Mouse (Mus musculus): ENCODE measurements at regions not wholly inside any gene's neighbourhood (a gene's known extent, or its start where the extent isn't known, plus 50 kb on each side); places are given as distances from the start of the nearest gene placed in this dataset.

- no peaks in the 10 kb centered on the region for H3K27me3 ChIP-seq (ENCODE audit: control insufficient read depth, insufficient read depth, low read length)
- H3K27ac ChIP-seq (ENCODE audit: insufficient read depth, low read length), result no peak overlapping the region
- H3K36me3 ChIP-seq (ENCODE audit: control insufficient read depth, insufficient read depth, low read length), result no peaks in the 10 kb centered on the region
- no peak overlapping the region for H3K4me3 ChIP-seq (ENCODE audit: extremely low read depth, insufficient read depth, insufficient read length)
- 94% methylated on average over 2 of the region's 2 CpGs for WGBS
- TF ChIP-seq CTCF (IDR thresholded peaks at IDR 0.05; ENCODE audit: extremely low read depth, insufficient read depth, insufficient read length, insufficient replicate concordance) (no peak), POLR2A (IDR thresholded peaks at IDR 0.05; ENCODE audit: low read depth, low read length) (no peak)
- DNase-seq (ENCODE audit: low read depth in 1 of 2, low spot score in 2 of 2), result no peak
- H3K4me1 ChIP-seq (ENCODE audit: control insufficient read depth, insufficient read depth, insufficient read length), result peaks cover under 1% of the 10 kb centered on the region; the same call in 1 of the 2 replicates
Measured at GRCm38 (mm10) chr3:54559053-54559452, 133.6 kb upstream of the Supt20 start.

GRCm38 (mm10) chr3:54559527-54559926 is 133.1 kb upstream of the Supt20 start:
- TF ChIP-seq CTCF (IDR thresholded peaks at IDR 0.05; ENCODE audit: extremely low read depth, insufficient read depth, insufficient read length, insufficient replicate concordance) (no peak), POLR2A (IDR thresholded peaks at IDR 0.05; ENCODE audit: low read depth, low read length) (no peak)
- Histone ChIP-seq H3K27ac (ENCODE audit: insufficient read depth, low read length) (no peak overlapping the region), H3K4me3 (ENCODE audit: extremely low read depth, insufficient read depth, insufficient read length) (no peak overlapping the region), H3K36me3 (ENCODE audit: control insufficient read depth, insufficient read depth, low read length) (no peaks in the 10 kb centered on the region), H3K27me3 (ENCODE audit: control insufficient read depth, insufficient read depth, low read length) (no peaks in the 10 kb centered on the region), H3K4me1 (ENCODE audit: control insufficient read depth, insufficient read depth, insufficient read length) (peaks cover 2% of the 10 kb centered on the region; the same call in 1 of the 2 replicates)
- WGBS, result 92% methylated on average over 2 of the region's 2 CpGs
- no peak for DNase-seq (ENCODE audit: low read depth in 1 of 2, low spot score in 2 of 2)

- 37% methylated on average over 5 of the region's 5 CpGs for WGBS
- DNase-seq (ENCODE audit: low read depth in 1 of 2, low spot score in 2 of 2), result no peak
Measured at GRCm38 (mm10) chr3:54560056-54560922, 132.3 kb upstream of the Supt20 start.

GRCm38 (mm10) chr3:54567329-54567728 is 125.3 kb upstream of the Supt20 start:
- peak in 1 of 2 experiments; percentile 15 for DNase-seq (ENCODE audit: low read depth in 1 of 2, low spot score in 2 of 2)
- no peak for TF ChIP-seq POLR2A (IDR thresholded peaks at IDR 0.05; ENCODE audit: low read depth, low read length)
- Histone ChIP-seq H3K4me3 (ENCODE audit: extremely low read depth, insufficient read depth, insufficient read length) (no peak overlapping the region), H3K36me3 (ENCODE audit: control insufficient read depth, insufficient read depth, low read length) (no peaks in the 10 kb centered on the region), H3K27me3 (ENCODE audit: control insufficient read depth, insufficient read depth, low read length) (no peaks in the 10 kb centered on the region), H3K4me1 (ENCODE audit: control insufficient read depth, insufficient read depth, insufficient read length) (peaks cover 2% of the 10 kb centered on the region; the same call in 1 of the 2 replicates), H3K27ac (ENCODE audit: insufficient read depth, low read length) (no peak overlapping the region)
- 77% methylated on average over 1 of the region's 1 CpGs for WGBS

More at GRCm38 (mm10) chr3:54560056-54560922, 132.3 kb upstream of the Supt20 start:
- no peak overlapping the region for H3K27ac ChIP-seq (ENCODE audit: insufficient read depth, low read length)
- H3K4me1 ChIP-seq (ENCODE audit: control insufficient read depth, insufficient read depth, insufficient read length), result peaks cover 2% of the 10 kb centered on the region; the same call in 1 of the 2 replicates
- no peak overlapping the region for H3K4me3 ChIP-seq (ENCODE audit: extremely low read depth, insufficient read depth, insufficient read length)
- no peaks in the 10 kb centered on the region for H3K36me3 ChIP-seq (ENCODE audit: control insufficient read depth, insufficient read depth, low read length)
- H3K27me3 ChIP-seq (ENCODE audit: control insufficient read depth, insufficient read depth, low read length), result no peaks in the 10 kb centered on the region
- TF ChIP-seq CTCF (IDR thresholded peaks at IDR 0.05; ENCODE audit: extremely low read depth, insufficient read depth, insufficient read length, insufficient replicate concordance), result no peak
- TF ChIP-seq POLR2A (IDR thresholded peaks at IDR 0.05; ENCODE audit: low read depth, low read length), result no peak

- no peaks in the 10 kb centered on the region for H3K36me3 ChIP-seq (ENCODE audit: control insufficient read depth, insufficient read depth, low read length)
- H3K27me3 ChIP-seq (ENCODE audit: control insufficient read depth, insufficient read depth, low read length), result no peaks in the 10 kb centered on the region
- TF ChIP-seq POLR2A (IDR thresholded peaks at IDR 0.05; ENCODE audit: low read depth, low read length), result no peak
- no peak for TF ChIP-seq CTCF (IDR thresholded peaks at IDR 0.05; ENCODE audit: extremely low read depth, insufficient read depth, insufficient read length, insufficient replicate concordance)
- H3K4me3 ChIP-seq (ENCODE audit: extremely low read depth, insufficient read depth, insufficient read length), result no peak overlapping the region
- peaks cover 2% of the 10 kb centered on the region; the same call in 1 of the 2 replicates for H3K4me1 ChIP-seq (ENCODE audit: control insufficient read depth, insufficient read depth, insufficient read length)
- no peak for DNase-seq (ENCODE audit: low read depth in 1 of 2, low spot score in 2 of 2)
- WGBS, result 85% methylated on average over 5 of the region's 5 CpGs
- H3K27ac ChIP-seq (ENCODE audit: insufficient read depth, low read length), result no peak overlapping the region
Measured at GRCm38 (mm10) chr3:54568096-54568495, 124.5 kb upstream of the Supt20 start.

GRCm38 (mm10) chr3:54570501-54570900 is 122.1 kb upstream of the Supt20 start:
- H3K4me3 ChIP-seq (ENCODE audit: extremely low read depth, insufficient read depth, insufficient read length), result no peak overlapping the region
- no peaks in the 10 kb centered on the region for H3K4me1 ChIP-seq (ENCODE audit: control insufficient read depth, insufficient read depth, insufficient read length)
- no peak for DNase-seq (ENCODE audit: low read depth in 1 of 2, low spot score in 2 of 2)
- no peaks in the 10 kb centered on the region for H3K27me3 ChIP-seq (ENCODE audit: control insufficient read depth, insufficient read depth, low read length)
- no peak overlapping the region for H3K27ac ChIP-seq (ENCODE audit: insufficient read depth, low read length)
- H3K36me3 ChIP-seq (ENCODE audit: control insufficient read depth, insufficient read depth, low read length), result no peaks in the 10 kb centered on the region
- TF ChIP-seq POLR2A (IDR thresholded peaks at IDR 0.05; ENCODE audit: low read depth, low read length) (no peak), CTCF (IDR thresholded peaks at IDR 0.05; ENCODE audit: extremely low read depth, insufficient read depth, insufficient read length, insufficient replicate concordance) (peak; percentile 25; the same call in 1 of the 2 replicates)
- WGBS, result 91% methylated on average over 8 of the region's 8 CpGs

- TF ChIP-seq POLR2A (IDR thresholded peaks at IDR 0.05; ENCODE audit: low read depth, low read length) (no peak), CTCF (IDR thresholded peaks at IDR 0.05; ENCODE audit: extremely low read depth, insufficient read depth, insufficient read length, insufficient replicate concordance) (no peak)
- H3K27ac ChIP-seq (ENCODE audit: insufficient read depth, low read length), result no peak overlapping the region
- 89% methylated on average over 5 of the region's 5 CpGs for WGBS
Measured at GRCm38 (mm10) chr3:54577851-54578250, 114.8 kb upstream of the Supt20 start.

More at GRCm38 (mm10) chr3:54577851-54578250, 114.8 kb upstream of the Supt20 start:
- no peaks in the 10 kb centered on the region for H3K36me3 ChIP-seq (ENCODE audit: control insufficient read depth, insufficient read depth, low read length)
- no peaks in the 10 kb centered on the region for H3K27me3 ChIP-seq (ENCODE audit: control insufficient read depth, insufficient read depth, low read length)
- no peak for DNase-seq (ENCODE audit: low read depth in 1 of 2, low spot score in 2 of 2)
- H3K4me1 ChIP-seq (ENCODE audit: control insufficient read depth, insufficient read depth, insufficient read length), result no peaks in the 10 kb centered on the region
- no peak overlapping the region for H3K4me3 ChIP-seq (ENCODE audit: extremely low read depth, insufficient read depth, insufficient read length)

All from spleen, adult 2 months (tissue).